Mouse (Mus musculus) liver, postnatal 0 days (tissue): ENCODE results near the gene Kat8. TPM values are rescaled to one million over a fixed set of nuclear protein-coding genes. Genes with fewer than 3 reads are reported as not detected.

Experiments
- ATAC-seq: fragments of 200-750 bp; cut with Nextera tagmentation; 2 replicates; pipeline ENCODE4 v1.8.0; 2017; ENCODE audit warnings: mild to moderate bottlenecking, moderate library complexity
- DNase-seq: peaks from one replicate; pipeline ENCODE4 v3.0.0-alpha.2; 2016
- H3K27ac ChIP-seq: fragments of 300-500 bp; sonication (generic); 2 replicates; pipeline ENCODE4 v1.5.1; 2014; ENCODE audit warnings: antibody characterized with exemption, moderate library complexity, mild to moderate bottlenecking, low read depth
- H3K27me3 ChIP-seq: fragments of 300-500 bp; sonication (generic); 2 replicates; pipeline ENCODE4 v1.6.1; 2014; ENCODE audit warnings: low read length, control low read depth, mixed read lengths; ENCODE audit not compliant: insufficient read depth
- H3K36me3 ChIP-seq: fragments of 300-500 bp; sonication (generic); replicated peaks from 2 replicates; pipeline ENCODE4 v1.6.1; 2014; ENCODE audit warnings: mild to moderate bottlenecking, control low read depth, low read length, moderate library complexity, mixed read lengths; ENCODE audit not compliant: insufficient read depth
- H3K4me1 ChIP-seq: fragments of 300-500 bp; sonication (generic); 2 replicates; pipeline ENCODE4 v1.6.1; 2014; ENCODE audit warnings: antibody characterized with exemption, mild to moderate bottlenecking, control low read depth; ENCODE audit not compliant: insufficient read depth
- H3K4me2 ChIP-seq: fragments of 300-500 bp; sonication (generic); 2 replicates; pipeline ENCODE4 v1.6.1; 2014; ENCODE audit warnings: low read depth, mild to moderate bottlenecking, low read length, moderate library complexity, mixed read lengths
- H3K4me3 ChIP-seq: fragments of 300-500 bp; sonication (generic); 2 replicates; pipeline ENCODE4 v1.5.1; 2014; ENCODE audit warnings: low read depth, low read length
- H3K9ac ChIP-seq: fragments of 300-500 bp; sonication (generic); replicated peaks from 2 replicates; pipeline ENCODE4 v1.6.1; 2014; ENCODE audit warnings: mild to moderate bottlenecking, moderate library complexity
- H3K9me3 ChIP-seq: fragments of 300-500 bp; sonication (generic); 2 replicates; pipeline ENCODE4 v1.6.1; 2016; ENCODE audit warnings: mild to moderate bottlenecking, control low read depth, low read length, mixed read lengths
- CTCF ChIP-seq: sonication (generic); IDR thresholded peaks from 2 replicates; pipeline ENCODE4 v1.5.1; 2016; ENCODE audit warnings: antibody characterized with exemption, low read depth
- EP300 ChIP-seq: IDR thresholded peaks from 2 replicates; pipeline ENCODE4 v1.6.1; 2016; ENCODE audit warnings: antibody characterized with exemption, low read depth, mild to moderate bottlenecking
- WGBS: fragments of 180-500 bp; shearing (Covaris S2); extraction: QIAGEN DNeasy Blood & Tissue Kit; methylation state at CpG from one replicate; pipeline ENCODE4 v1.1.7; 2014; ENCODE audit not compliant: insufficient replicate concordance; 5-methylcytosine and 5-hydroxymethylcytosine counted together
- polyA plus RNA-seq: library from polyadenylated mRNA; unstranded; fragments of >200 nt; fragmentation: Nextera tagmentation; extraction: Ambion mirVana; gene quantifications from 2 replicates; pipeline ENCODE4 v1.2.1, GENCODE M21; 2015

The Kat8 gene
- polyA plus RNA-seq, 1 experiment from 2014 or later, result 13.2 TPM

GRCm38 (mm10) chr7:127930636-127931035 is 18.3 kb downstream of the Kat8 start:
- WGBS, result 68% methylated on average over 5 of the region's 5 CpGs
- DNase-seq, result no peak
- no peak overlapping the region for H3K4me3 ChIP-seq
- no peak overlapping the region for H3K27ac ChIP-seq
- no peaks in the 10 kb centered on the region for H3K9me3 ChIP-seq
- H3K36me3 ChIP-seq, result peaks cover 6% of the 10 kb centered on the region; the same call in 1 of the 2 replicates
- no peak overlapping the region for H3K4me2 ChIP-seq
- H3K4me1 ChIP-seq, result peaks cover 36% of the 10 kb centered on the region
- no peaks in the 10 kb centered on the region for H3K27me3 ChIP-seq
- no peak overlapping the region for H3K9ac ChIP-seq
- no peak for ATAC-seq
- no peak for TF ChIP-seq EP300
- TF ChIP-seq CTCF, result no peak

GRCm38 (mm10) chr7:127931351-127932135 is 19.2 kb downstream of the Kat8 start:
- ATAC-seq (peak; percentile 63), DNase-seq (peak; percentile 47)
- H3K36me3 ChIP-seq, result no peaks in the 10 kb centered on the region
- H3K4me2 ChIP-seq, result peak overlapping the region; percentile 57
- 46% methylated on average over 13 of the region's 13 CpGs for WGBS
- peak overlapping the region; percentile 40 for H3K9ac ChIP-seq
- peaks cover 37% of the 10 kb centered on the region for H3K4me1 ChIP-seq
- no peak for TF ChIP-seq EP300
- no peak for TF ChIP-seq CTCF
- no peaks in the 10 kb centered on the region for H3K27me3 ChIP-seq
- peak overlapping the region; percentile 86 for H3K27ac ChIP-seq
- H3K4me3 ChIP-seq, result peak overlapping the region; percentile 7
- H3K9me3 ChIP-seq, result no peaks in the 10 kb centered on the region

GRCm38 (mm10) chr7:127932273-127933031 is 20.1 kb downstream of the Kat8 start:
- WGBS, result 47% methylated on average over 13 of the region's 13 CpGs
- DNase-seq, result no peak
- TF ChIP-seq EP300 (no peak), CTCF (peak; percentile 18; the same call in 1 of the 2 replicates)
- peaks cover 34% of the 10 kb centered on the region for H3K4me1 ChIP-seq
- H3K9me3 ChIP-seq, result no peaks in the 10 kb centered on the region
- H3K4me3 ChIP-seq, result no peak overlapping the region
- peak overlapping the region; percentile 86 for H3K27ac ChIP-seq
- H3K27me3 ChIP-seq, result no peaks in the 10 kb centered on the region
- H3K4me2 ChIP-seq, result peak overlapping the region; percentile 57; the same call in 1 of the 2 replicates
- H3K36me3 ChIP-seq, result no peaks in the 10 kb centered on the region
- no peak overlapping the region; the same call in 1 of the 2 replicates for H3K9ac ChIP-seq
- ATAC-seq, result no peak

- Histone ChIP-seq H3K4me3 (no peak overlapping the region), H3K4me1 (peaks cover 25% of the 10 kb centered on the region), H3K9me3 (no peaks in the 10 kb centered on the region), H3K36me3 (no peaks in the 10 kb centered on the region), H3K9ac (no peak overlapping the region), H3K27ac (no peak overlapping the region), H3K27me3 (no peaks in the 10 kb centered on the region), H3K4me2 (no peak overlapping the region)
- ATAC-seq, result no peak
- WGBS, result 74% methylated on average over 5 of the region's 5 CpGs
- TF ChIP-seq EP300 (no peak), CTCF (no peak)
- DNase-seq, result no peak
Measured at GRCm38 (mm10) chr7:127934075-127934474, 21.8 kb downstream of the Kat8 start.

- peak overlapping the region; percentile 69 for H3K9ac ChIP-seq
- no peaks in the 10 kb centered on the region for H3K27me3 ChIP-seq
- no peaks in the 10 kb centered on the region for H3K36me3 ChIP-seq
- peaks cover 25% of the 10 kb centered on the region for H3K4me1 ChIP-seq
- TF ChIP-seq EP300 (no peak), CTCF (peak; percentile 100)
- H3K4me3 ChIP-seq, result peak overlapping the region; percentile 61
- H3K9me3 ChIP-seq, result no peaks in the 10 kb centered on the region
- H3K4me2 ChIP-seq, result peak overlapping the region; percentile 98
- WGBS, result 6% methylated on average over 31 of the region's 32 CpGs
- ATAC-seq (peak; percentile 89), DNase-seq (peak; percentile 95)
- H3K27ac ChIP-seq, result peak overlapping the region; percentile 37; the same call in 1 of the 2 replicates
Measured at GRCm38 (mm10) chr7:127935028-127935722, 22.9 kb downstream of the Kat8 start.

- H3K4me3 ChIP-seq, result peak overlapping the region; percentile 61
- H3K4me2 ChIP-seq, result peak overlapping the region; percentile 98
- peak overlapping the region; percentile 69 for H3K9ac ChIP-seq
- H3K27me3 ChIP-seq, result no peaks in the 10 kb centered on the region
- H3K36me3 ChIP-seq, result no peaks in the 10 kb centered on the region
- H3K4me1 ChIP-seq, result peaks cover 25% of the 10 kb centered on the region
- TF ChIP-seq CTCF (no peak), EP300 (no peak)
- DNase-seq (no peak), ATAC-seq (peak; percentile 35)
- no peaks in the 10 kb centered on the region for H3K9me3 ChIP-seq
- WGBS, result under 1% methylated on average over 38 of the region's 38 CpGs
- H3K27ac ChIP-seq, result no peak overlapping the region
Measured at GRCm38 (mm10) chr7:127935748-127936159, 23.4 kb downstream of the Kat8 start.
